Mouse (Mus musculus): ENCODE results near the gene Dnmt3b.
"Not testable (repeated sequence)": the region's sequence is repeated elsewhere in the genome, so short reads cannot be mapped to it uniquely, and the experiment has no call there.

Dnmt3b gene

DNA sequence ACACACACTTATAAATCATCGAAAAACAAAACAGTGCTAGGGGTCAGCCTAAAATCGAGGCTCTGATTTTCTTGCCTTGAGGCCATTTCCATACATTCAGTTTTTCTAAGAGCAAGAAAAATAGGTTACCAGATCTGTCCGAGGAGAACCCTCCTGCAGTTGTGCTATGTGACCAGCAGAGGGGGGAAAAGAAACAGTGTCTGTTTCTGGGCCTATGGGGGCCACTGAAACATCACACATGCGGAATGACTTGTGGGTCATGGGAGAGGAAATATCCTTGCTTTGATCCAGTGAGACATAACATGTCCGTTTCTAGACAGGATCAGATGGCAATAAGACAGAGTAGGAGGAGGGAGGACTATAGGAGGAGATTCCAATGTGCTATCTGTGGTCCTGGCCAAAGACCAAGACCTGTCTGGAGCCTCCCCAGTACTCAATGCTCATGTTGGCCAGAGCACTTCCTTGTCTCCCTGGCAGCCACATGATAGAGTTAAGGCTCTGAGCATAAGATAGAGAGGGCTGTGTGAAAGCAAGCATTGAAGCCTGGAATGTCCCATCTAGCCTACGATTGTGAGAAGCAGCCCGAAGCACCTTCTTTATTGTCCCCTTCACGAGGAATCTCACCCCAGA, 61.6 kb downstream of the Dnmt3b start:
- peak; percentile 14 for DNase-seq (ENCODE audit: extremely low spot score, low read depth, low spot score)

DNA sequence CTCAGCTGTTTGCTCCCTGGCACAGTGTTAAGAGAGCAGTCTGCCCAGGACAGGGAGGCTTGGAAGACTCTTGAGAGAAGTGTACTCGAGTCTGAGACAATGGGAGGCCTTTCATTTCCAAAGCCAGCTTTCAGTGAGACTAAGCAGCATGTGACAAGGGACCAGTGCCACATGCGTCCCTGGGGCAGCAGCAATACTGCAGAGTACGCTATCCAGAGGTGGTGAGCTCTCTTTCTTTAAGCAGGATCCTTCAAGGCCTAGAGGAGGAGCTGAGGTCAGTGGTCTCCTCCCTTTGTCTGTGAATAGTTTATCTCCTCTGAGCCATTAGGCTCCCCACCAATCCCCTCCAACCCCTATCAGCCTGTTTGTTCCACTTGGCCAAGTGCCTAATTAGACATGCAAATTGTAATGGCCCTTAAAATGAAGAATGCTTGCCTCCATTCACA, 63.4 kb downstream of the Dnmt3b start:
- DNase-seq (ENCODE audit: extremely low spot score, low read depth, low spot score): no peak

GRCm38 (mm10) chr2:153713227-153713626, 64.0 kb downstream of the Dnmt3b start:
- DNase-seq (ENCODE audit: extremely low spot score, low read depth, low spot score): no peak

- DNase-seq (ENCODE audit: extremely low spot score, low read depth, low spot score): not testable (repeated sequence)
Measured at GRCm38 (mm10) chr2:153717861-153718260, 68.6 kb downstream of the Dnmt3b start.

- DNase-seq (ENCODE audit: extremely low spot score, low read depth, low spot score): no peak
Measured at GRCm38 (mm10) chr2:153723098-153723497, 73.8 kb downstream of the Dnmt3b start.

DNA sequence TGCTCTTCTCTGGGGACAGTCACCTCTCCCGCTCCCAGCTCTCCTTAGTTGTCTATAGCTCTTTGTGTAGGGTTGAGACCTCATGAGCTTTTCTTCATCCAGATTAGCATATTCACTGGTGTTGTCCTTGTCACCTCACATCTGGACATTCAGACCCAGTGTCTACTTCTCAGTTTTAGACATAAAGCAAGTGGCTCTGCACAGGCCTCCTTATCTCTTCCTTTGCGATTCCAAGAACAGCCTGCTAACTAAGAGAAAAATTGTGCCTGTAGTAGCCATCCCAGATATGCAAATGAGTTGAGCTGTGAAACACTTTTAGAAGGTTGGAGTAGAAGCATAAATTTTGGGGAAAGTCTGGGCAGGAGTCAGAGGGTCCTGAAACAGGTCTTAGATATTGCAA, 75.2 kb downstream of the Dnmt3b start:
- no peak for DNase-seq (ENCODE audit: extremely low spot score, low read depth, low spot score)

DNA sequence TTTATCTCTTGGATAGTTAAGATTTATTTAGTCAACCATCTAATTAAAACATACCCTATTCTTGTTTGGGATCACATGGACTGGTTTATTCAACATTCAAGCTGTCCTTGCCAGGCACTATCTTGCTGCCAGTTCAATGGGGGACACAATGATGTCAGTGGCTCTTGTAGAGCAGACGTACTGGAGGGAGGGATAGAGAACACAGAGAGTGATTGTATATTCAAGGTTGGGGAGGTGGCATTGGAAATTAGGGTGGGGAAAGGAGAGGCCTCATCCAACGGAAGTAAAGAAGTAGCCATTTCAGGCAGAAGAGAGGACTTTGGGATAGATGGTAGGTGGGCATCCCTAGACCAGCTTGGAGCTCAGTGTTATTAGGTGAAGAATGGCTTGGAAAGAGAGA, 75.6 kb downstream of the Dnmt3b start:
- DNase-seq (ENCODE audit: extremely low spot score, low read depth, low spot score): no peak

GRCm38 (mm10) chr2:153725291-153725690, 76.0 kb downstream of the Dnmt3b start:
- no peak for DNase-seq (ENCODE audit: extremely low spot score, low read depth, low spot score)

DNA sequence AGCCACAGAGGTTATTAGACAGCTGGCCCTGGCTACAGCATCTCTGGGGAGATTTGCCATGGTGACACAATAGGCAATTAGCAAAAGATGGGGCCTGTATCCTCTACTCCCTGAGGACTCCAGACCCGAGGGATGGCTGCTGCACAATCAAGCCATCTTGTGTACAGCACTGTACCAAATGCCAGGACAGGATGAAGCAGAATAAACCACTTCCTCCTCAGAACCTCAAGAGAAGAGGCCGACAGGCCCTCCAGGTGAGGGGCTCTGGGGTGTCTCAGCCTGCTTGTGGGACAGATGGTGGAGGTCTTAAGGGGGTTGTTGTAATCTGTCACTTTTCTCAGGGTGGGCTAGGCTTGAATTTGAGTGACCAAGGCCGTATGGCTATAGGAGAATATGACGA, 84.8 kb downstream of the Dnmt3b start:
- no peak for DNase-seq (ENCODE audit: extremely low spot score, low read depth, low spot score)
